Mouse (Mus musculus) E14TG2a.4 (cell line): ENCODE results near the gene Lctl.

Experiments used
- CTCF ChIP-seq: conservative IDR thresholded peaks from 2 replicates; pipeline ENCODE4 v1.5.1; 2014; ENCODE audit warnings: low read length
- NANOG ChIP-seq: IDR thresholded peaks from 2 replicates; pipeline ENCODE4 v1.6.1; 2014; ENCODE audit warnings: borderline replicate concordance, low read length, mixed read lengths

GRCm38 (mm10) chr9:64079922-64080321 lies 37.0 kb upstream of the Lctl start:
- no peak for TF ChIP-seq CTCF
- no peak for TF ChIP-seq NANOG
